Mouse (Mus musculus): ENCODE results near the gene Slc5a11. TPM values are rescaled to one million over a fixed set of nuclear protein-coding genes. Genes with fewer than 3 reads are reported as not detected.
A peak's percentile ranks its signal among the peaks of the same experiment; 100 is the strongest.

The Slc5a11 gene
- total RNA-seq, 2 experiments from 2014 or later, result not detected

DNA sequence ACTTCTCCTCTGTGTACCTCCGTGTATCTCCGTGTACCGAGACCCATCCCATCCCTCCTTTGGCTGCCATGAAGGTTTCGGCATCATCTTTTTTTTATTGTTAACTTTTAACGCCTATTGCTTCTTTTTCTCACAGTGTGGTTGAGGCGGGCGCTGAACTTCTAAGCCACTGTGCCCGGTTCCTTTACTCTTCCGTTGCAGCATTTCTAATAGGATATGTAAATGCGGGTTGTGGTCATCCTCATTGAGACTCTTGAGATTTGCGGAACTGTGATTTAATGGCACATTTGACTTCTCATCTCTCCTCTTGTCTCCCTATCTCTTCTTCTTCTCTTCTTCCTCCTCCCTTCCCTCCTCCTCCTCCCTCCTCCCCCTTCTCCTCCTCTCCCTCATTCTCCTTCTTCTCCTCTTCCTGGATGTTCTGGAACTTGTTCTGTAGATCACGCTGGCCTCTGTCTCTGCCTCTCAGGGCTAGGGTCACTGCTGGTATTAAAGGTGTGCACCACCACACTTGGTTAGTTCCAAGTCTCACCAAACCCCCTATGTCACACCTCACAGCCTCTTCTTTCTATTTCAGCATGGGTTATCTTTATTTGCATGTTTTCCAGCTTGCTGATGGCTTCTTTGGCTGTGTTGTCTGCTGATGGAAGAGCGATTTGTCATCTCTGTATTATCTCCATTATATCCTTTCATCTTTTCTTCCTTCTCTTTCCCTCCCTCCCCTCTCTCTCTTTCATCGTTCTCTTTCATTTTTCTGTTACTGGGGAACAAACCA is 39.8 kb downstream of the Slc5a11 start:
- intact Hi-C loops (cut with DNase I; ENCODE audit: low total_unique reads), result no loop called here
- no peak for DNase-seq

DNA sequence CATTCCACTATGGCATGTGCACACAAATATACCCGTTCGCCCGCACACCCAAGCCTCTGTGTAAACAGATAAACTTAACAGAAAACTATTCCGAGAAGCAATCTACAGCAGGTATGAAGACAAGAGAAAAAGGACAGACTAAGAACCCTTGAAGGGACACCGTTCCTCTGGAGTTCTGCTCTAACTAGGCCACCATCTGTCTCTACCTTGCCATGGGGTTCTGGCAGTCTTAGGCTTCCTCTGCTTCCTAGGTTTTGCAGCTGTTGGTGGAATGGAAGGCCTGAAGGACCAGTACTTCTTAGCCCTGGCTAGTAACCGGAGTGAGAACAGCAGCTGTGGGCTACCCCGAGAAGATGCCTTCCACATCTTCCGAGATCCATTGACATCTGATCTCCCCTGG is 43.5 kb downstream of the Slc5a11 start:
- intact Hi-C loops (cut with DNase I; ENCODE audit: low total_unique reads), result no loop called here
- no peak for DNase-seq

DNA sequence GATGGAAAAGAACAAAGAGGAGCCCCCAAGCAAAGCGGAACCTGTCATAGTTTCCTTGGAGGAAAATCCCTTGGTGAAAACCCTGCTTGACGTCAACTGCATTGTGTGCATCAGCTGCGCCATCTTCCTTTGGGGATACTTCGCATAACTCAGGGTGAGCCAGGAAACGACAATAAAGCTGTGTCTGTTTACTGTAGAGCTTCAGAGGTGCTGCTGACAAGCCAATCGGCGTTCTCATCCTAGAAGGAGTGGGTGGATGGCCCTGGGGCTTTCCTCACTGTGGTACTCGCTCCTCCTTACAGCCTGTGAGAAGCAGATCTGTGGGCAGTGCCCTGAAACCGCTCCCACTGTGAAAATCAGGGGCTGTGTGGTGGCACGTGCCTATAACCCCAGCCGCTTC is 58.5 kb downstream of the Slc5a11 start:
- intact Hi-C loops (cut with DNase I; ENCODE audit: low total_unique reads), result no loop called here
- no peak for DNase-seq

DNA sequence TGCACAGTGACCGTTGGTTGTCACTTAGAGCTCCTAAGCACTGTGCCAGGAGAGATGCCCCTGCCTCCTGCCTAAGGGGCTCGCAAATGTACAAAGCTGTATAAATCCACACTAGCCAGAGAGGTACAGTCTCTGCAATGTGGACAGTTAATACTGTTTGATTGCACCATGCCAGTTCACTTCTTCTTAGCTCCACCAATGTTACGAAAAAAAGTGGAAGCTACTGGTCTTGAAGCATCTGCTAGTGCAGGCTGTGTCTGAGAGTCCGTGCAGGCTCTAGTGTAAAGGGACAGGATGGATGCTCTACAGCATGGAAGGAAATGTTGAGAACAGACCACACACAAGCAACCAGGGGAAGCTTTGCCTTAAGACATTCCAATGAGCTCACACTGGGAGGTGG is 62.0 kb downstream of the Slc5a11 start:
- DNase-seq, result no peak
- intact Hi-C loops (cut with DNase I; ENCODE audit: low total_unique reads), result no loop called here

DNA sequence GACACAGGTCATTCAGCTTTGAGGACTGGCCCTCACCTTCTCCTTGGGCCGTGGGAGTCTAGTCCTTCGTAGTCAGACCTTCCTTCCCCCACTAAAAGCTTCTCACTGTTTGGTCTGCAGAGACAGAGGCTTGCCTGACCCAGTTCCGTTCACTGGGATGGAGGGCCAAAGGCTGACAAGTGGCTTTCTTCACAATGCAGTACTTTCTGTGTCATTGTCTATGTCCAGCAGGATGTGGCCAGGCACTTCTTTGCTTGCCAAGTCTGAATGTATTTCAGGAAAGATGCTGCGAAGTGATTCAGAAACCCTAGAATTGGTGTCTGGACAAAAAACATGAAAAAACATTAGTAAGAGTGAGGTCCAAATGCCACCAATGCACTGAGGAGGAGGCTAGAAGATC is 65.2 kb downstream of the Slc5a11 start:
- intact Hi-C loops (cut with DNase I; ENCODE audit: low total_unique reads), result no loop called here
- DNase-seq, result no peak

DNA sequence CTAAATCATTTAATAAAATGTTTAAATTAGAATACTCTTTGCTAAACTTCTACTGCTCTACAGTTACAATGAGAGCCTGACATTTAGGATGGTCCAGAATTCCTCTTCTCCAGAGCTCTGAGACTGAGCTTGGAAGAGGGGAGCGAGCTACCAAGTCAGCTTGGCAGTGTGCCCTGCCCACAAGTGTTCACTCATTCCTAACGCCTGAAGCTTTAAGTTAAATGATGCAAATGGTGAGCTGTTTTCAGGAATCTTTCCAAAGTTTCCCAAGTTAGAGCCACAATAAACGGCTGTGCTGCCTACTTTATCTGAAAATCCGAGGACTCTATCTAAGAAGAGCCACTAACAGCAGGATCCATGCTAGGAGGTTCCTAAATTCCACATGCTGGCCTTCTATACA is 69.2 kb downstream of the Slc5a11 start:
- no peak for DNase-seq
- intact Hi-C loops (cut with DNase I; ENCODE audit: low total_unique reads), result no loop called here

DNA sequence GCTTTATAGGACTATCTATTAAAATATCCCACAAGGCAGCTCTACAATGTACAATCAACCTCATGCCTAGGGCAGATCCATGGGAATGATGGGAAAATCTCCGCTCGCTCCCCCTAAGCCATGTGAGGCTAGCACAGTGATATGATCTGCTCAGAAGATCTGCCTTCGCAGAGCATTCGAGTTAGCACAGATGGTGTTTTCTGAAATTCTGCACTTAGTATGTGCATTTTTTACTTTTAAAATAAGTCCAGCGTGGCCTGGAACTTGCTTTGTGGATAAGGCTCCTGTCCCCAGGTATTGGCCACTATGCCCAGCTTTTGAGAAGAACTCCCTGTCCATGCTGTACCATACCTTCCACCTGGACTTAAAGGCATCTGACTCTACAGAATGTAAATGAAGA is 71.3 kb downstream of the Slc5a11 start:
- intact Hi-C loops (cut with DNase I; ENCODE audit: low total_unique reads), result no loop called here
- DNase-seq, result no peak

DNA sequence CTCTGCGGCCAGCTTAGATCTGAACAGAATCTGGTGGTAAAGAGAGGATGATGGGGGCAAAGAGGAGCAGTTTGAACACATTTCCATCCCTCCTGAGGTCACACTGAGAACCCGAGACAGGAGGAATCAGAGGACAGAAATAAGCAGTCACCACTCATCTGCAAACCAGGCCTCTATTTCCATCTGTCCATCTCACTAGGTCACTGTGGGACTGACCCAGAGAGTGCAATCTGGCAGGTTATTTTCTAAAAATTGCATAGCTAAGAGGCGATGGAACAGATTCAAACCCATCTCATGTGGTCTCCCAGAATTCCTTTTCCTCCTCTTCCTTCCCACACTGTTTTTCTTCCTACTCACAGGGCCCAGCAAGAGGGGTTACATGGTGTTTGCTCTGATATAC is 73.3 kb downstream of the Slc5a11 start:
- intact Hi-C loops (cut with DNase I; ENCODE audit: low total_unique reads), result no loop called here
- no peak for DNase-seq

DNA sequence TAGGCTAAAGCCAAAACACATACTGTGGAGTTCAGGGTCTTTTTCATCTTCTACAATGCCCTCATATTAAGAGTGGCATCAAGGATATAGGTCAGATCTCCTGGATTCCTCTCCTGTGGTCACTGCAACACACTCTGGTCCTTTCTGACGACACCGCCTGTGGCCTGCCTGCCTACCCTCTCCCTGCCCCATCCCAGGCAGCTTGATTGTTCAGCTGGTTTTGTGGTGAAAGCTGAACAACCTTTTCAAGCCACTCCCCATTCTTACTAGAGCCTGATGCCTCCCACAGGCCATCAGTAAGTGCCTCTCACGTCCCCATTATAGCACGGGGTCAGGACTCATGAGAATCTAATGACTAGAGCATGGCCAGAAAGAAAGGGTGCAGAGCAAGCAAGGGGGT is 74.6 kb downstream of the Slc5a11 start:
- DNase-seq, result no peak
- intact Hi-C loops (cut with DNase I; ENCODE audit: low total_unique reads), result no loop called here

DNA sequence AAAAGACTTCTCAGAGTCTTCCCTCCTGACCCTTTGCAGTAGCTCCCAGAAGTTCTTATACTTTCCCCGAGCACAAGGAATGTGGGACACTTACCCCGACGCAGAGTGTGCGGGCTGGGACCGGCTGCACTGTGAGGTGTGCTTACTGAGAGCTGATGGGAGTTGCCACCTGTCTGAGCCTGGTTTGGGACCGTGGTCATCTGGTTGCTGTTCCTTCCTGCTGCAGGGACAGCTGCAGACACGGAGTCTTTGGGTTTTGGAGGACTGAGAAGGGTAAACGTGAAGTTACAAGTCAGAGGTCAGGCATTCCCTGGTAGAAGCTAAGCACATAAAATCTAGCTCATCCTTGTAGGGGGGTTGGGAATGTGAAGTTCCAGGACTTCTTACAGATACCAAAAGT is 77.4 kb downstream of the Slc5a11 start:
- DNase-seq, result no peak
- intact Hi-C loops (cut with DNase I; ENCODE audit: low total_unique reads), result loop anchor here (10.0 kb wide), 1 partner anchor 173 kb away; the partner anchor contains the start of gene Aqp8

DNA sequence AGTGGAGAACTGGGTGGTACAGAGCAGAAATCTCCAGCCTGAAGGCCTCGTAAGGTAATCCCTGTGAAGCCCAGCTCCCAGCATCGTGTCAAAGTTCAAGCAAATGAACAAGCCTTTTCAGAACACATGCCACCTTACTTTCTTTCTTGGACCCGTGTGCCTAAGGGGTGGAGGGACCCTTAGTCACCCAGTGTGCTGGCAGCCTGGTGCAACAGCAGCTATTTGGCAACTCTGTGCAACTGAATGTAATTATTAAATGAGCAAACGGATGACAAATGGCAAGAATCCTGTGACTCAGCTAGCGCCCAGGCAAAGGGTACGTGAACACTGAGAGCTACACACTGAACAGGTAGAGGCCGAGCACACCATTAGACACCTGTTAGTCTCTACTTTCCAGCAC is 79.3 kb downstream of the Slc5a11 start:
- intact Hi-C loops (cut with DNase I; ENCODE audit: low total_unique reads), result loop anchor here (10.0 kb wide), 1 partner anchor 171 kb away; the partner anchor contains the start of gene Aqp8
- no peak for DNase-seq

DNA sequence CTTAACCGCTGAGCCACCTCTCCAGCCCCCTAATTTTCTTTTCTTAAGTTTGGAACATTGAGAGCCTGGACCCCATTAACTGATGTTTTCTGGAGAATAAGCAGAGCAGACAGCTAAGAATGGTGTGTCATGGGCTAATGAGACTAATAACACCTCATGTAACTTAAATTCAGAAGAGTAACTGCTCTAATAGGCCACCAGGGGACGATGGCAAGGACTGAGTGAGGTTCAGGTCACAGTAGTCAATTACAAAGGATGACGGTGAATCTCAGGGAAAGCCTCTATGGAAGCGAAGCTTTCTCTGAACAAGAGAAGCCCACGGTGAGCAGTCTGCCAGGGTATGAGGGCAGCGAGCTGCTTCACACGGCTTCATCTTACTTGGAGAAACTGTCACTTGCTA is 80.8 kb downstream of the Slc5a11 start:
- no peak for DNase-seq
- intact Hi-C loops (cut with DNase I; ENCODE audit: low total_unique reads), result loop anchor here (10.0 kb wide), 1 partner anchor 169 kb away; the partner anchor contains the start of gene Aqp8

DNA sequence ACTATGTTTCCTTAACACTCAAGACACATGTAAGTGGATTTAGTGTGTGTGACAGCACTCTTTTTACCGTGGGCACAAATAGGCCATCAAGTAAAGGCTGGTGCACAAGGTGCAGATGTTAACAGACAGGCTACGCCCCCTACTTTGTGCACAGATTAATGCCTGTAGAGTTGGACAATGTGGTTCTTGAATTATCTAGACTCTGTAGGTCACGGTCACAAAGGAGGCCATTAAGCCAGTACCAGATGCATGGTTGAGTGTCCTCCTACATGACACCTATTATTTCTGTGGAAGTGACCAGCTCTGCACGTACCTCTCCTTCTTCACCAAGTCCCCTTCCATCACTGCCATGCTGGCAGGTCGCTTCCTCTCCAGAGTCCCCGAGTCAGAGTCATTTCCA is 81.5 kb downstream of the Slc5a11 start:
- intact Hi-C loops (cut with DNase I; ENCODE audit: low total_unique reads), result loop anchor here (10.0 kb wide), 1 partner anchor 169 kb away; the partner anchor contains the start of gene Aqp8
- no peak for DNase-seq

DNA sequence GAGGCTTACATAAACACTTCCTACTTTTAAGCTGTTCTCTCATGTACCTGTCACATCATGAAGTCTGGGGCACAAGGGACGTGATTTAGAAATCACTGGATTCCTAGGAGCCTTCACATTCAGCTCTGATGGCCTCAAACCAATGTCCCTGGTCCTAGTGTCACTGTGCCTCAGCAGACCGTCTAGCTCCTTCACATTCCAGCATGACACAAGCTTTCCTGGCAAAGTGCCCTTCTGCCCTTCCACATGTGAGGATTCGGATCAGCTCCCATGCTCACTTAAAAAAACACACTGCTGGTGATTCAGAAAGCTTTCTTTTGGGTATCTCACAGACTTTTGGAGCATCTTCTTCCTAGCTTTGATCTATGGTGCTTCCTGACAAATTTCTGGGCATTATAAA is 83.6 kb downstream of the Slc5a11 start:
- peak; percentile 28 for DNase-seq
- intact Hi-C loops (cut with DNase I; ENCODE audit: low total_unique reads), result loop anchor here (10.0 kb wide), 1 partner anchor 167 kb away; the partner anchor contains the start of gene Aqp8

DNA sequence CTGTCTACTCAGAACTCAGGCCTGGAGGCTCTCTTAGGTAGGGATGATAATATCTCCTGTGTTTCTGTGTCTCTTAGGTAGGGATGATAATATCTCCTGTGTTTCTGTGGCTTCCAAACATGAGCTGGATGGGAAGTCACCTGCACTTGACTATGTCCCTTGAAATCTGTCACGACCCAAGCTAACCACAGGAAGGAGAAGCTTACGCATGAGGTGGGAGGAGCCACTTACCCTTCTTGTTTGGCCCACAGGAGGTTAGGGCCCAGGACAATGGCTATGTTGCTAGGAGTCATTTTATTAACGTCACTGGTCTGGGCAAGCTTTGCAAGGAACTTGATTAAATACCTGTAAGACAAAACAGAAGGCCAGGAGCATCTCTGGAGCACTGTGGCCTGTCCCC is 85.7 kb downstream of the Slc5a11 start:
- intact Hi-C loops (cut with DNase I; ENCODE audit: low total_unique reads), result no loop called here
- DNase-seq, result no peak

DNA sequence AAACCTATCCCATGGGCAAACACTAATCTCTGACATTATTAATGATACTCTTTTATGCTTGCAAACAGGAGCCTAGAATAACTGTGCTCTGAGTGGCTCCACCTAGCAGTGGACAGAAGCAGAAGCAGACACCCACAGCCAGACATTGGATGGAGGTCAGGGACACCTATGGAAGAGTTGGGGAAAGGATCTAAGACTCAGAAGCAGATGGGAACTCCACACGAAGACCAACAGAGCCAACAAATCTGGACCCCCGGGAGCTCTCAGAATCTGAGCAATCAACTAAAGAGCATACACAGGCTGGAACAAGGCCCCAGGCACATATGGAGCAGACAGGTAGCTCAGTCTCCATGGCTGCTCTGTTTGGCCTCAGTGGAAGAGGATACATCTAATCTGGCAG is 90.8 kb downstream of the Slc5a11 start:
- intact Hi-C loops (cut with DNase I; ENCODE audit: low total_unique reads), result no loop called here
- DNase-seq, result no peak

DNA sequence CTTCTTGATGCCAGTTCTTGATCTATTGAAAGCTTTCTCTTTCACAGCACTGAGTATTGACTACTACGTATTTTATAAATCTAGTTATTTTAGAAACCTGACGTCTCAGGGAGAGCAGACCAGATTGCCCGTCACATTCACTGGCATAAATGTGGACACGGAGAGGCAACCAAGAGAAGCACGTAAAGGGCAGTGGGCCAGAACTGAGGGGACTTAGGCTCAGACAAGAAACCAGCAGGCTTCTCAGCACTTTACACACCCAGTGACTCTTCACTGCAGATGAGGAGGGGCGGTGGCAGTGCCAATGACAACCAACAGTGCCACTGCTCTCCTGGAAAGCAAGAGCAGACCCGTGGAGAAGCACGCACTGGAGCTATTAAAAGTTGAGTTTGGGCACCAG is 92.7 kb downstream of the Slc5a11 start:
- intact Hi-C loops (cut with DNase I; ENCODE audit: low total_unique reads), result no loop called here
- DNase-seq, result no peak

DNA sequence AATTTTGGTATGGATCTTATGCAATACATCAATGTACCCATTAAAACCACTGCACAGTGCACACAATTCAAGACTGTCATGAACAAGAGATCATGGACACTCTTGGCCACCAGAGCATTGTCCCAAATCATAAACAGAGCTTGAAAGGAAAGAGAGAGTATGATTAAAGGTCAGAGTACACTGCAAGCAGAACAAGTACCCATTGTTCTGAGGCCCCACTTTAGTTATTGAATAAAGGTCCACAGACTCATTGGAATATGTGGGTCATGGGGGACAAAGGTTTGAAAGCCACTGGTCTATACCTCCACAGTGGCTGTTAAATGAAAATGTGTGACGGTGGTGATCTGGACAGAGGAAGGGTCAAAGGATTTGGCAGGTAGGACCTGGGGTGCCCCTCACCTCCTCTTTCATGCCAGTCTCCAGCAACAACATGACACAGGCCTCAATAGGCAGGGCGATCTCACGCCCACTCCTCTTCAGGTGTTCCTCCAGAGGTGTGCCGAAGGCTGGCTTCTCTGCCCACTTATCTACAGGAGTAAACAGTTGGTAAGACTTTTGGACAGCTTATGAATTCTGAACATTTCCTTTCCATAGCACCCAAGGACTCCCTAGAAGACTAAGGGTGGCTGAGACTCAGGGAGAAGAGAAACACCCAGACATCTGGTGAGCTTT is 93.4 kb downstream of the Slc5a11 start:
- intact Hi-C loops (cut with DNase I; ENCODE audit: low total_unique reads), result no loop called here
- no peak for DNase-seq

DNA sequence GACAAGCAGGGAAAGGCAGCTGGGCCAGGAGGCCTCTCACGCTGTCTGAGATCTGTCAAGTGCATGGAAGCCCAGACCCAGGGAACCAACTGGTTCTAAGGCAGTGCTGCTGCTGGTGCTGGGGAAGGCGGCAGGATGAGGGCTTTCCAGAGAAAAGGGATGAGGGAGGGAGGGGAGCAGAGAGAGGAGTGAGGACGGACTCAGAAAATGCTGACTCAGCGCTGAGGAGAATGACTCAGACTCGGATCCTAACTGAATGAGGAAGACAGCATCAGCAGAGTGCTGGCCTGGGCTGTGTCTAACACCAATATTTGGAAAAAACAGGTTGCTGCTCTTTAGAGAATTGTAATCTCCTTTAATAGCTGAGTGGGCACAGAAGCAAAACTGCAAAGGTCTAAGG is 97.3 kb downstream of the Slc5a11 start:
- intact Hi-C loops (cut with DNase I; ENCODE audit: low total_unique reads), result no loop called here
- no peak for DNase-seq

DNA sequence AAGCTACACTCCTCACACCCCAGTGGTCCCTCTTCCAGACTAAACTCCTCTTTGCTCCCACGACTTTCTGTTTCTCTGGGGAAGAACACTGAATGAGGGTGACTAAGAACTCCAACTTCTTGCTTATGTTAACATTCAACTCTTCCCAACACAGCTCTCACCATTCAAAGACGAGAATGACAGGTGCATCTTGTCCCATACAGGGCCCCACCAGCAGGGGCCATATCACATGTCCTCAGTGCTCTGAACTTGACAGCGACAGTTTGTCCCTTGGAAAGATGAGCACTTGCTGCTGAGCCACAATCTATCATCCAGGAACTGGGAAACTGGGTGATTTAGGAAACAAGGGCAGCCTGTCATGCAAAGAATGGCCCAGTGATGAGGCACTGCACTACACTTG is 98.2 kb downstream of the Slc5a11 start:
- intact Hi-C loops (cut with DNase I; ENCODE audit: low total_unique reads), result no loop called here
- no peak for DNase-seq

DNA sequence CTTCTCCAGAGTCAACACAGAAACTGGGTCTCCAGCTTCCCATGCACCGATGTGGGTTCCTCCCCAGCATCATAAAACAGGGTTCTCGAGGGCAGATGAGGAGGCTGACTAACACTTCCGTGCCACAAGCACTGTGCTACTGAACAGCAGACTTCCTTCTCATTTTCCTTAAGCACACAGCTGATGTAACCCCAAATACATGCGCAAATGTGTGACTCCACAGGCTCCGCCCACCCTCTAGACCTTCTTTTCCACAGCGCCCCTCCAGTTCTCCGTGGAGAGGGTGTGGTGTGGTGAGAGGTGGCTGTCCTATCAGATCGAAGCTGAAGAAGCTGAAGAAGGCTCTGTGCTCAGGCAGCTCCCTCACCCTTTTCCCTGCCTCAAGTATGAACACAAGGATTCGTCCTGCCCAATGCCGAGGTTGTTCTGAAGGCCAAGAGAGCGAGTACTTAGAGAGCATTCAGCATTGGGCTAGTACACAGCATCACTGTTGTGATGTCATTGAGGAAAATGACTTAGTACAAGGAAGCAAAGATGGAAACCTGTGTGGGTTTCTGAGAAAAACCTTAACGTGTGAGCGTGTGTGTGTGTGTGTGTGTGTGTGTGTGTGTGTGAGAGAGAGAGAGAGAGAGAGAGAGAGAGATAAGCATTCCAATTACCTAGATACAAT is 108.0 kb downstream of the Slc5a11 start:
- intact Hi-C loops (cut with DNase I; ENCODE audit: low total_unique reads), result no loop called here
- no peak for DNase-seq
